8 mouse cellular contexts compared by ENCODE assay signal in genomic region chr10:127513501-127514091, GRCm38 (mm10). TPM values are rescaled to one million over a fixed set of nuclear protein-coding genes. Genes with fewer than 3 reads are reported as not detected.
A peak's percentile ranks its signal among the peaks of the same experiment; 100 is the strongest.
DNase-seq lines count a peak whose midpoint lies in the region; ATAC-seq and TF ChIP-seq lines count a peak whose summit lies in the region.

No protein-coding gene starts in this region.

- no peaks in the 10 kb centered on the region for H3K9me3 ChIP-seq in kidney, embryonic 16.5 days (ENCODE audit: low read length)
- H3K9me3 ChIP-seq in embryonic facial prominence, embryonic 12.5 days, result no peaks in the 10 kb centered on the region
- no peaks in the 10 kb centered on the region for H3K9me3 ChIP-seq in limb, embryonic 12.5 days

- no peak for ATAC-seq in kidney, embryonic 16.5 days (ENCODE audit: low FRiP score, low TSS enrichment)
- no peak for ATAC-seq in embryonic facial prominence, embryonic 12.5 days (ENCODE audit: insufficient number of reproducible peaks, insufficient read depth, low FRiP score, low TSS enrichment)
- peak; percentile 10; the same call in 1 of the 2 replicates for ATAC-seq in limb, embryonic 12.5 days (ENCODE audit: insufficient number of reproducible peaks, insufficient read depth, low FRiP score, low TSS enrichment, low read depth)
- ATAC-seq in monocyte, adult 5-6 weeks (replicated peaks; ENCODE audit: insufficient number of reproducible peaks, low FRiP score, low TSS enrichment, poor library complexity, severe bottlenecking), result no peak

- no peak for TF ChIP-seq POLR2A in kidney, adult 2 months (IDR thresholded peaks at IDR 0.05; ENCODE audit: low read depth, low read length)
- no peak for TF ChIP-seq POLR2A in olfactory bulb, adult 2 months (IDR thresholded peaks at IDR 0.05; ENCODE audit: insufficient read depth, low read depth, low read length)

- no peak overlapping the region for H3K9ac ChIP-seq in kidney, embryonic 16.5 days (replicated peaks; ENCODE audit: low read length)
- no peak overlapping the region; the same call in 1 of the 2 replicates for H3K9ac ChIP-seq in embryonic facial prominence, embryonic 12.5 days
- H3K9ac ChIP-seq in limb, embryonic 12.5 days (replicated peaks), result peak overlapping the region; percentile 12; the same call in 1 of the 2 replicates

- H3K27ac ChIP-seq in kidney, embryonic 16.5 days (ENCODE audit: low read length), result no peak overlapping the region
- no peak overlapping the region for H3K27ac ChIP-seq in kidney, adult 2 months (ENCODE audit: insufficient read depth, low read depth, low read length)
- H3K27ac ChIP-seq in embryonic facial prominence, embryonic 12.5 days, result no peak overlapping the region
- 0 out of 2 replicates have a peak overlapping the region, but pooled peaks have one; percentile 4 for H3K27ac ChIP-seq in limb, embryonic 12.5 days
- H3K27ac ChIP-seq in olfactory bulb, adult 2 months (ENCODE audit: insufficient read depth, low read depth, low read length), result 0 out of 2 replicates have a peak overlapping the region, but pooled peaks have one; percentile 34

- WGBS in kidney, embryonic 16.5 days, result 1% methylated on average over 16 of the region's 16 CpGs
- 9% methylated on average over 16 of the region's 16 CpGs for WGBS in kidney, adult 2 months
- 2% methylated on average over 16 of the region's 16 CpGs for WGBS in embryonic facial prominence, embryonic 12.5 days
- under 1% methylated on average over 16 of the region's 16 CpGs for WGBS in limb, embryonic 12.5 days
- 2% methylated on average over 16 of the region's 16 CpGs for WGBS in olfactory bulb, adult 2 months

- 0 out of 2 replicates have a peak overlapping the region, but pooled peaks have one; percentile 13 for H3K4me3 ChIP-seq in kidney, embryonic 16.5 days (ENCODE audit: low read length)
- no peak overlapping the region for H3K4me3 ChIP-seq in kidney, adult 2 months (ENCODE audit: insufficient read depth, low read depth, low read length)
- H3K4me3 ChIP-seq in embryonic facial prominence, embryonic 12.5 days, result peak overlapping the region; percentile 26
- peak overlapping the region; percentile 50 for H3K4me3 ChIP-seq in limb, embryonic 12.5 days (replicated peaks)
- no peak overlapping the region for H3K4me3 ChIP-seq in olfactory bulb, adult 2 months (ENCODE audit: insufficient read depth, low read depth, low read length)

- peaks cover 11% of the 10 kb centered on the region; the same call in 1 of the 2 replicates for H3K36me3 ChIP-seq in kidney, embryonic 16.5 days (ENCODE audit: insufficient read depth, low read length)
- 0 out of 2 replicates have a peak, but pooled peaks cover under 1% of the 10 kb centered on the region for H3K36me3 ChIP-seq in kidney, adult 2 months (ENCODE audit: control insufficient read depth, insufficient read depth, low read length)
- peaks cover 11% of the 10 kb centered on the region for H3K36me3 ChIP-seq in embryonic facial prominence, embryonic 12.5 days
- H3K36me3 ChIP-seq in limb, embryonic 12.5 days, result peaks cover 16% of the 10 kb centered on the region

- peaks cover 80% of the 10 kb centered on the region for H3K4me1 ChIP-seq in kidney, embryonic 16.5 days (ENCODE audit: insufficient read depth, low read length)
- H3K4me1 ChIP-seq in kidney, adult 2 months (ENCODE audit: control insufficient read depth, insufficient read depth, low read length), result peaks cover 12% of the 10 kb centered on the region; the same call in 1 of the 2 replicates
- H3K4me1 ChIP-seq in embryonic facial prominence, embryonic 12.5 days, result peaks cover 74% of the 10 kb centered on the region
- peaks cover 90% of the 10 kb centered on the region for H3K4me1 ChIP-seq in limb, embryonic 12.5 days (replicated peaks)
- peaks cover 59% of the 10 kb centered on the region for H3K4me1 ChIP-seq in olfactory bulb, adult 2 months (ENCODE audit: control insufficient read depth, insufficient read depth, low read length)

- H3K27me3 ChIP-seq in kidney, embryonic 16.5 days (ENCODE audit: insufficient read depth, low read length), result peaks cover 76% of the 10 kb centered on the region
- 0 out of 2 replicates have a peak, but pooled peaks cover 1% of the 10 kb centered on the region for H3K27me3 ChIP-seq in kidney, adult 2 months (replicated peaks; ENCODE audit: control insufficient read depth, insufficient read depth, low read length)
- H3K27me3 ChIP-seq in embryonic facial prominence, embryonic 12.5 days, result peaks cover 94% of the 10 kb centered on the region
- H3K27me3 ChIP-seq in limb, embryonic 12.5 days, result peaks cover 91% of the 10 kb centered on the region

- intact Hi-C loops in gastrocnemius, postnatal 14 days (cut with DNase I; ENCODE audit: low total_unique reads), result loop anchor here (2.0 kb wide), 1 partner anchor 21 kb away; the partner anchor contains the start of gene Nxph4

- no peak for DNase-seq in kidney, adult 2 months
- DNase-seq in gastrocnemius, postnatal 14 days, result no peak
- DNase-seq in adipocyte (ENCODE audit: low spot score), result no peak

- H3K4me2 ChIP-seq in kidney, embryonic 16.5 days (replicated peaks; ENCODE audit: low read depth, low read length), result peak overlapping the region; percentile 82
- peak overlapping the region; percentile 89 for H3K4me2 ChIP-seq in embryonic facial prominence, embryonic 12.5 days (replicated peaks)
- H3K4me2 ChIP-seq in limb, embryonic 12.5 days, result peak overlapping the region; percentile 95

- TF ChIP-seq CTCF in kidney, adult 2 months (conservative IDR thresholded peaks at IDR 0.05; ENCODE audit: insufficient read depth, insufficient read length, low read depth, low read length), result no peak
- no peak for TF ChIP-seq CTCF in olfactory bulb, adult 2 months (IDR thresholded peaks at IDR 0.05; ENCODE audit: insufficient read depth, low read depth, low read length)

RNA-seq across cellular contexts. Expression of gene Ndufa4l2, which starts 1.2 kb away (rescaled TPM):
- polyA plus RNA-seq in kidney, embryonic 16.5 days (2015; fragmentation: Nextera tagmentation; extraction: Ambion mirVana), result 74.4 and 77.3 TPM in 2 replicates
- polyA plus RNA-seq in kidney, adult 2 months (2012; rRNA removed), result 24.4 and 27.4 TPM in 2 replicates
- polyA plus RNA-seq in embryonic facial prominence, embryonic 12.5 days (2016; fragmentation: Nextera tagmentation; extraction: Ambion mirVana), result 2.9 and 3.4 TPM in 2 replicates
- polyA plus RNA-seq in limb, embryonic 12.5 days (2016; fragmentation: Nextera tagmentation; extraction: Ambion mirVana), result 0.60 and 1.6 TPM in 2 replicates
- not detected in 2 replicates for polyA plus RNA-seq in olfactory bulb, adult 2 months (2012; ENCODE audit: insufficient read depth, insufficient read length, low replicate concordance, missing spikeins)
- not detected in 3 replicates for total RNA-seq in monocyte, adult 5-6 weeks (2017)
- 10 to 100 TPM; 23.3 to 25.3 TPM for total RNA-seq in gastrocnemius, postnatal 14 days (2021)

RNA-seq across cellular contexts. Expression of gene Shmt2, which starts 8.6 kb away (rescaled TPM):
- 119 and 123 TPM in 2 replicates for polyA plus RNA-seq in kidney, embryonic 16.5 days (2015; fragmentation: Nextera tagmentation; extraction: Ambion mirVana)
- polyA plus RNA-seq in kidney, adult 2 months (2012; rRNA removed), result 232 and 274 TPM in 2 replicates
- 82.4 and 88.2 TPM in 2 replicates for polyA plus RNA-seq in embryonic facial prominence, embryonic 12.5 days (2016; fragmentation: Nextera tagmentation; extraction: Ambion mirVana)
- polyA plus RNA-seq in limb, embryonic 12.5 days (2016; fragmentation: Nextera tagmentation; extraction: Ambion mirVana), result 96.8 and 98.1 TPM in 2 replicates
- polyA plus RNA-seq in olfactory bulb, adult 2 months (2012; ENCODE audit: insufficient read depth, insufficient read length, low replicate concordance, missing spikeins), result not detected in 2 replicates
- total RNA-seq in monocyte, adult 5-6 weeks (2017), result 7.9 to 28.8 TPM (median 11.5 TPM) in 3 replicates
- total RNA-seq in gastrocnemius, postnatal 14 days (2021), result 10 to 100 TPM; 29.4 to 33.1 TPM

RNA-seq across cellular contexts. Expression of gene Stac3, which starts 12.1 kb away (rescaled TPM):
- 0.85 and 1.9 TPM in 2 replicates for polyA plus RNA-seq in kidney, embryonic 16.5 days (2015; fragmentation: Nextera tagmentation; extraction: Ambion mirVana)
- 1.2 and 3.0 TPM in 2 replicates for polyA plus RNA-seq in kidney, adult 2 months (2012; rRNA removed)
- 5.9 and 7.9 TPM in 2 replicates for polyA plus RNA-seq in embryonic facial prominence, embryonic 12.5 days (2016; fragmentation: Nextera tagmentation; extraction: Ambion mirVana)
- polyA plus RNA-seq in limb, embryonic 12.5 days (2016; fragmentation: Nextera tagmentation; extraction: Ambion mirVana), result 11.5 and 11.7 TPM in 2 replicates
- polyA plus RNA-seq in olfactory bulb, adult 2 months (2012; ENCODE audit: insufficient read depth, insufficient read length, low replicate concordance, missing spikeins), result not detected in 2 replicates
- 0.32 to 9.8 TPM (median 1.4 TPM) in 3 replicates for total RNA-seq in monocyte, adult 5-6 weeks (2017)
- 100 to 1,000 TPM; 315 to 336 TPM for total RNA-seq in gastrocnemius, postnatal 14 days (2021)

RNA-seq across cellular contexts. Expression of gene Nxph4, which starts 20.8 kb away (rescaled TPM):
- polyA plus RNA-seq in kidney, embryonic 16.5 days (2015; fragmentation: Nextera tagmentation; extraction: Ambion mirVana), result 1.8 and 2.3 TPM in 2 replicates
- polyA plus RNA-seq in kidney, adult 2 months (2012; rRNA removed), result 2.0 and 2.2 TPM in 2 replicates
- 6.5 and 8.0 TPM in 2 replicates for polyA plus RNA-seq in embryonic facial prominence, embryonic 12.5 days (2016; fragmentation: Nextera tagmentation; extraction: Ambion mirVana)
- polyA plus RNA-seq in limb, embryonic 12.5 days (2016; fragmentation: Nextera tagmentation; extraction: Ambion mirVana), result 4.2 and 6.3 TPM in 2 replicates
- polyA plus RNA-seq in olfactory bulb, adult 2 months (2012; ENCODE audit: insufficient read depth, insufficient read length, low replicate concordance, missing spikeins), result not detected in 2 replicates
- not detected in 3 replicates for total RNA-seq in monocyte, adult 5-6 weeks (2017)
- total RNA-seq in gastrocnemius, postnatal 14 days (2021), result 1 to 10 TPM; 1.3 to 1.5 TPM

Comparison
In these comparisons a context has a peak if more than half of its experiments do, and no peak if none do; other contexts are left out.
1. H3K4me3 ChIP-seq: peak in kidney, embryonic 16.5 days (single experiment), embryonic facial prominence, embryonic 12.5 days (single experiment) and limb, embryonic 12.5 days (single experiment); none in kidney, adult 2 months (single experiment) and olfactory bulb, adult 2 months (single experiment).
2. H3K27ac ChIP-seq: peak in limb, embryonic 12.5 days (single experiment) and olfactory bulb, adult 2 months (single experiment); none in kidney, embryonic 16.5 days (single experiment), kidney, adult 2 months (single experiment) and embryonic facial prominence, embryonic 12.5 days (single experiment).
3. Peak in every context shown above with its lines, with median percentiles within 50 percentile points of each other: H3K4me2 ChIP-seq.